Mouse (Mus musculus) layer of hippocampus, adult 18-20 months (tissue): ENCODE data around the gene AI413582. TPM values are rescaled to one million over a fixed set of nuclear protein-coding genes. Genes with fewer than 3 reads are reported as not detected.

ENCODE experiments used
- DNase-seq, 2 experiments: peaks; one replicate each; pipeline ENCODE4 v3.0.0; 2022; ENCODE audit warnings: low spot score in 2 of 2
- long read RNA-seq: library from polyadenylated mRNA; stranded (forward); transcript quantifications from one replicate; pipeline ENCODE4 v2.0.0, GENCODE M21; 2021
- total RNA-seq, 2 experiments: library from RNA; stranded (reverse); gene quantifications; 2 replicates each; pipeline ENCODE4 v1.2.3; 2021

AI413582 gene
- total RNA-seq: 10 to 100 TPM; 66.6 to 67.1 TPM
- long read RNA-seq, transcript AI413582-204 (5 exons, 862 nt): major isoform, 22 of 29 reads
- long read RNA-seq, partial matches to known transcripts: 2 of 29 reads
- long read RNA-seq, other reads (novel, unspliced or antisense): 2 of 29 reads

DNA sequence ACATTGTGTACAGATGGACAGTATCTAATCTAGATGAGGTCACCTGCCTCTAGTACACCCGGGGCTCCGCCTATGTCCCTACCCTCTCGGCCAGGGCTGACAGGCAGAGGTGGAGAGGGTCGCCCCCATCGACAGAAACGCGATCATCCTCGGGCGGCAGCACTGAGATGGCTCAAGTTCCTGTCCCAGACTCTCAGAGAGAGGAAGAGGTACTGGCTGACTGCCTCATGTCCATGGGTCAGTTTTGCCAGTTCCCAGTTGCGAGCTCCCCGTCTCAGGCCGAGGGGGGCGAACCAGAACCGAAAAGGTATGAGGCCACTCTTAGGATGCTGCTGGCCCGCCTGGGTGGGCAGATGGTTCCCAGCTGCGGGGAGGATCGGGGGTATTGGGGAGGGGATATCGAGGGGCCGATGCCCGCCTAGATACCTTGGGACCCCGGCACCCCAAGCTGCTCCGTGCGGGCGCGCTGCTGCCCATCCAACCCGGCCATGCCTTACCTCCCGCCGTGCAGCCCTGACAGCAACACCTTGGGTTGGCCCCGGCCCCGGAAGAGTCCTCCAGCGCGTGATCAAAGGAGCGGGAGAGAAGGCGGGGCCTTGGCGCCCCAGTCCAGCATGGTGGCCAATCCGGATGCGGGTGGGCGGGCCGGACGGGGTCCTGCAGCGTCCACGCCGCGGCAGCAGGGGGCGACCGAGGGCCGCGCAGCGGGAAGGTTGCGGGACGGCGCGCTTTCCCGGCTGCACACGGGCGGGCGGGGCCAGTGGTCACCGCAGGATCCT is at the start of gene AI413582:
AI413582 (minus strand) TSS at position 594 of the 779 bp plus-strand sequence.
- DNase-seq: peak; percentile 95 to 97

DNA sequence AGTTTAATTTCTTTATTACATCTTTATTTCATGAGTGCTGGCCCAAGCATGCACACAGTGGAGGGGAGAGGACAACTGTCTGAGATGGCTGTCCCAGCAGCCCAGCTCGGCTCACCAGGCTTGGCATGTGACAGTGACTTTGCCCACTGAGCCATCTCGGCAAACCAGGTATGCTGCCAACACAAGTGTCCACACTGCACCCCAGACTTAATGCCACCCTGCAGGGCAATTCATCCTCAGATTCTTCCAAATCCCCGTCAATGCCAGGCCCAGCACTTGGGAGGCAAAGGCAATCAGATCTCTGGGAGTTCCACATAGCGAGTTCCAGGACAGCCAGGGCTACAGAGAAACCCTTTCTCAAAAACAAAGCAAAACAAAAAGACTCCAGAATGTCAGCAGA is 47.5 kb upstream of the AI413582 start:
- no peak for DNase-seq

DNA sequence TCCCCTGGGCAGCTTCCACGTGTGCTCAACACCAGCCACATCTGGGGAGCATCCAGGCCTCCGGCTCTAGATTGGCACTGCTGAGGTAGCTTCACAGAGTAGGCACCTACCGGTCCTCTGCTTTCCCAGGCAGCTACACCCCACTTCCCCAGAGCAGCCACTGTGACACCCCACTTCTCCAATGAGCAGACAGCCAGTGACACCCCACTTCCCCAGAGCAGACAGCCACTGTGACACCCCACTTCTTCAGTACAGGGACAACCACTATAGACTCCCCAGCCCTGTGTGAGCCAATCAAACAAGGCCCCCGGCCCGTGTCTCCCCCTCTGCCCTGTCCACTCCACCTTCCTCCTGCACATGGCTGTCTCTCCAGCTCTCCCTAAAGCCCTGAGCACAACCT is 46.4 kb upstream of the AI413582 start:
- no peak for DNase-seq

DNA sequence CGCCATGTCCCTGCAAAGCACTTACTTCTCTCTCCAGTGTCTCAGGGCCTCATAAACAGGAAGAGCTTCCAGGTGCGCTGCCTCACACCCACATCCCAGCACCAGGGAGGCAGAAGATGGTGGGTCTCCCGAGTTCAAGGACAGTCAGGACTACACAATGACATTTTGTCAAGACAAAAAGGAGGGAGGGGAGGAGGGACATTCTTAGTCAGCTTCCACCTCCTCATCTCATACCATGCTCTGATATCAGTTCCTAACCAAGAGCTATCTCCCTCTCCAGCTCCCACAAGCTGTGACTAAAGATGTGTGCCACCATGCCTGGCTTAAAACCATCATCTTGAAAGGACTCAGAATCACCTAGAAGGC is 45.9 kb upstream of the AI413582 start:
- DNase-seq: no peak

DNA sequence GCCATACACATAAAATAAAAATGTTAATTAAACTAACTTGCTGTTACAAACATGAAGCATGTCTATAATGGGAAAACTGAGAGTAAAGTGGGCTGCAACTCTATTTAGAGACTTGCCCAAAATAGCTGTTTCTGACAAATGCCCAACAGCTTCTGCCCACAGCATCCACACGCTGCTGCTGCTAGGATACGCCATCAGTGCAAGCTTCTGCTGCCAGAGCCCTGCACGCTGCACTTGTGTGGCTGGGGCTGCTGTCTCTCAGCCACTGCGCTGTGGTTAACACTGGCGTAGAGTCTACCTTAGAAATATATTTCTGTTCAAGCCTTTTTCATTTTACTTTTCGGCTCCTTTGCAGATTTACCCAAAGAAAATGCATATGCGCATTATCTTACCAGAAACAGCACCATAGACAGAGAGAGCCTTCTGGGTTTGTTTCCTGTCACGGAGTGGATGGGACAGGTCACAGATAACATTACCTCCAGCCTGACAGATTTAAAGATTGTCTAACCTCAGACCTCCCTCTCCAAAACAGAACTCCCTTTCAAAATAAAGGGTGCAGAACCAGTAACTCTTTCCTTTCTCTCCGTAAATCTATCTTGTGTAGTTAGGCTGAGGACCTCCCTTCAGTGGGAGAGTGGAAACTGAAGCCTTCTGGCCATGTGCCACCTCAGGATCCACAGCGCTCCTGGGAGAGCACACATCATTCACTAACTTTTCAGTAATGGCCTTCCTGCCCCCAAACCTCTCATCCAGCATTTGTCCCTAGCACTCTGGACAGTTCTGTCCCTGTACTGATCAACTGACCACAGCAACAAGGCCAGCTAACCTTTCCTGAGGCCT is 45.3 kb upstream of the AI413582 start:
- peak; percentile 70 to 83 for DNase-seq

DNA sequence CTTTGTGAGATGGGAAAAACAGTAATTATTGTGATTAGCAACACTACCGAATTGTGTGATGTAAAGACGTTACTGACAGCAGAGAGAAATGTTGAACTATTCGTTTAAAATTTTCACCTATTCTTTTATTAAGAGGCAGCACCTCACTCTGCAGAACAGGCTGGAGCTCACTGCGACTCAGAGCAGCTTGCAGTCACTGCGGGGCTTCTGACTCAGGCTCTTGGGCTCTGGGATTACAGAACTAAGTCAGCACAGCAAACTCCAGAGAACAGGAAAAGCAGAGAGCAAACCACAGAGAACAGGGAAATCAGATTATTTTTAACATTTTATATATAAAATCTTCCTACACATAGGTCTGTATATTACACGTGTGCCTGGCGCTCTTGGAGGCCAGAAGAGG is 44.0 kb upstream of the AI413582 start:
- no peak for DNase-seq

DNA sequence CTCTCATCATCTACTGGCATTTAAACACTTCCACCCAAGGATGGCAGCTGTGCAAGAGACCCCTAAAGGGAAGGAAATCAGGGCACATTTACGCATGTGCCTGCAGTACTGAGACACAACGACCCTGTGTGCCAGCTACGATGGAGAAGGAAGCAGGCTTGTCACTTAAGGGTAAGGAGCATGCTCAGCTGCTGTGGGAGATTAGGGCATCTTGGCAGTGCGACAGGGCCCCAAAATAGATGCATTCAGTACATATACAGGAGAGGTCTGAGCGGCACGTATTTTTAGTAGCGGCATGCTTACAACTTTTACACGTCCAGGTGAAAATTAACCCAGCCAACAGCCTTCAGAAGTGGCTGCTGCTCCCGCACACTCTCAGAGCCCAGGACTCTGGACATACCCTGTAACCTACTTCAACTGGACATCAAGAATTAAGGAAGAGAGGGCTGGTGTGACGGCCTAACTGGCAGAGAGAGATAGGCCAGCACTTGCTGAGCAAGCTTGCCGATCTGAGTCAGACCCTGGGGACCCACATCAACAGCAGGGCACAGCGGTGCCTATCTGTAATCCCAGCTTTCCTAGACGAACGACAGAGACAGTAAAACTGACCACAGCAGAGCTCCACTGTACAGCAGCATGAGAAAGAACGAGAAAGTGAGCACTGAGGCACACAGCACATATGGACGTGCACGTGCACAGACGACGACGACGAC is 38.1 kb upstream of the AI413582 start:
- DNase-seq: no peak

DNA sequence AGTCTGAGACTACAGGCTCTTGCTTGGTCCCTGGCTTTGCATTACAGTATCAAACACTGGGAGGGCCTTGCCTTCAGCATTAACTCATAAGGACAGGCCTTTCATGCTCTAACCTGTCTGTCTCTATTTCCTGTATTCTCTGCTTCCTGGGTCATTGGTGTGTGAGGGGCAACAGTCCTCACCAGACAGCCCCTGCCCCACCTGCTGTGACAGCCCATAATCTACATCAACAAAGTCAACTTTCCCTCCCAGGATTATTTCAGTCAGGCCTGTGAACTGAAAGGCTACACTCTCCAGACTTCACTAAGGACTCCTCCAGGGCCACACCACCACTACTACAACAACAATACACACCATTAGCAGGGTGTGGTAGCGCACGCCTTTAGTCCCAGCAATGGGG is 37.5 kb upstream of the AI413582 start:
- DNase-seq: no peak

DNA sequence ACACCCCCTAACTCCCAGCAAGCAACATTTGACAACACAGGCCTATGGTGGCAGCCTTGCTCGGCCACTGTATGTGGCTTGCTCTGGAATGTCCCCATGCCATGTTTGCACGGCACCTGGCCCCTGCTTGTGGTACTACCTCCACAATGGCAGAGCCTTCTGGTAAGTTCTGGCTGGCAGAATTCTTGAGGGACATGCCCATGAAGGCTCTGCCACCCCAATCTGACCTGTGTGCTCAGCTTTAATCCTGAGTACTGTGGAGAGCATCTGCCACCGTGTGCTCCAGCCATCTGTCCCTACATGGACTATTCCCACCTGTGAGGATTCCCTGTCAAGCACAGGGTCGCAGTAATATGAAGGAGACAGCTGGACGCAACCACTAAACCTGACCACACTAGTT is 35.3 kb upstream of the AI413582 start:
- DNase-seq: no peak

DNA sequence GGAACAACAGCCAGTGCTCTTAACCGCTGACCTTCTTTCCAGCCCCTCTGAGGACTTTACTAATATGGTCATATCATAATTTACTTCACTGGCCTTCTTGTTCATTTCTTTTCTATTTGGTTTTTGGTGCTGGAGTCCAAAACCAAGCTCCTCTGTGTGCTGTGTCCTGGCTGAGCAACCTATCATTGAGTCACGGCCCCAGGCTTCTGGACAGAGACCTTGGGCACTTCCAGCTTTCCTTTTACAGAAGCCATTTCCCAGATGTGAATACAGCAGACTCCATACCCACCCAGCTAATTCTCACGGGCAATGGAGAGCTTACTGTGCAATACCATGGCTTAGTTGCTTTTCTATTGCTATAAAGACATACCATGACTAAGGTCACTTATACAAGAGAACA is 34.7 kb upstream of the AI413582 start:
- DNase-seq: no peak

DNA sequence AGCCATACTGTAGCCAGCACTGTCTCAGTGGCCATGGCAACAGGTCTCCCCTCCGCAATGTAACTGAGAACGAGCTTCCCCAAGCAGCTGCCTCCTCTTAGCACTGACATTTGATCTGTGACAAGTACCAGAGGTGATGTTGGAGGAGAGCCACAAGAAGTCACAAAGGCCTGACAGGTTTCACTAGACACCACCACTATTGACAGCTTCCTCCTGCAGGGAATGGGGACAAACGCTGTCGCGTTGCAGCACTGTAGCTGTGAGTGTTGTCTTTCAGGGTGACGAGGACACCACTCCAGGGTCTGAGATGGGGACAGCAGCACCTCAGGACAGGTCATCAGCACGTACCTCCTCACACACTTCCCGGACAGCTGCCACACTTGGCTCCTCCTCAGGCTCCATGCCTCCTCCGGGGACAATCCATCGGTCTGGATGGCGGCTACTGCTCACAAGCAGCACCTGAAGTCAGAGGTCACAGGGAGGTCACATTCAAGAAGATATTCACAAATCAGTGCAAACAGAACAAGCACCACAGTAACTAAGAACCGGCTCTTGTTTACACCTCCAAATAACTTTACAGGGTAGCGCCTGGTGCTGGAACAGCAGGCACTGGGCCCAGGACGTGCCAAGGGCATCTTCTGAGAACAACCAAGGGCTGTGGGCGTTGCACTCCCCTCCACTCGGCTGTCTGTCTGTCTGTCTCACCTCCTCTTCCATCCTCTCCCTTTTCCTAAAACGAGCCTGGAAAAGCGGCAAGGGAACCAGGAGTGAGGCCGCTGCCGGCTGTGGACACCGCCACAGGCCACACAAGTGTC is 31.0 kb upstream of the AI413582 start:
- DNase-seq: no peak

DNA sequence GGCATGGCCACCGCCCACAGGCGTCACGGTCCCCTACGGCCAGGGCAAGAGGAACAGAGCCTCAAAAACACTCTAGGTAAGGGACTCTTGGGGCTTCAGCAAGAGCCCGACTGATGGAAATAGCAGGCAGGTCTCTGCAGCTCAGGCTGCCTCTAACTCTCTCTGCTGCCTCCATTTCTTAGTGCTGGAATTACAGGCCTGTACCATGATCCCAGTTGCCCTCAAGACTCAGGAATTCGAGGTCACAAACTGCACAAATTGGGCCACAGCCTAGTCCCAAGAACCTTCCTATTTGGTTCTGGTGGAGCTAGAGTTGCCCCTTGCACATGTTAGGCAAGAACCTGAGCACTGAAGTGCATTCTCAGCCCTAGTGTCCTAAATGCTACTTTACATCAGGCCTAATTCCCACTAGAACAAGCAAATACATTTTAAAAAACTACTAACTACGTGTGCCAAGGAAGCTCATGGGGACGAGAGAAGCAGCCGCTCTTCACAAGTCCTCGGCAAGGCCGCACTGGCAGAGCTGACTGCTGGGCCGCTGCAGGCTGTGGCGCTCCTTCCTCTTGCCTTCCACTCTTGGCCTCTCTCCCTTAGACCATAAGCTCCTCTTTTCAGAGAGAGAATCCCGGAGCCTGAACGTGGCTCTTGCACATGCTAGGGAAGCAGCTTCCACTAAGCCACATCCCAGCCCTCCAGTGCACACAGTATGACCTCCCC is 30.3 kb upstream of the AI413582 start:
- DNase-seq: no peak

DNA sequence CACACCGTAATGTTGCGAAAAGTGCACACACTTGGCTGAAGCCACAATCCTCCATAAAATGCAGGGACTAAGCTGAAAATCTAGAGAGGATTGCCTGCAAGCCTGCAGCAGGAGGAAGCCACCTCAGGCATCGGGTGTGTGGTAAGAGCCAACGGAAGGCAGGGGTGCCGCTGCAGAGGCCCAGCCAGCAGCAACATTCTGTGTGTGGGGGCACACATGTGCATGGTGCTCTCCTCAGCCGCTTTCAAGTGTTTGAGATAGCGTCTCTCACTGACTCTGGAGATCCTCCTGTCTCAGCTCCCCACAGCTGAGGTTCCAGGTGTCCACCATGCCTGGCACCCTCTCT is 27.0 kb upstream of the AI413582 start:
- DNase-seq: no peak

DNA sequence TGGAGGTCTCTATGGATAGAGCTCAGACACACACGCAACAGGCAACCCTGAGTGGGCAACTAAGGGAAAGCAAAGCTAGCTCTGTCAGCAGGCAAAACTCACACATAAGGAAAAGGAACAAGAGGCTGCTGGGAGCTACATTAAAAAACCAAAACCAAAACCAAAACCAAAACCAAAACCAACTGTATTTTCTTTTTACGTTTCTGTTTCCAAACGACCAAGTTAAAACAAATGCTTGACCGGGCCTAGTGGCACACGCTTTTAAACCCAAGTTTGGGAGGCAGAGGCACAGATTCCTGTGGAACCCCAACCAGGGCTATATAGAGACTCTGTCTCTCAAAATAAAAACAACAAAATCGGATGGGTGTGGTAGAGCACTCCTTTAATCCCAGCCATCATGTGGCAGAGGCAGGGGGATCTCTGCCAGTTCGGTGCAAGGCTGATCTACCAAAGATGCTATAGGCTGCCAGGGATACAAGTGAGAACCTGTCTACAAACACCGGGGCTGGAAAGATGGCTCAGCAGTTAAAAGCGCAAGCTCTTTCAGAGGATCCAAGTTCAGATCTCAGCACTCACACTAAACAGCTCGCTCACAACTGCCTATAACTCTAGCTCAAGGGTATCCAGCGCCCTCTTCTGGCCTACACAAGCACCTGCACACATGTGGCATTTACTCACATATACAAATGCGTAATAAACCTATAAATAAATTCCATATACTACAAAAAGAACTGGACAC is 26.4 kb upstream of the AI413582 start:
- DNase-seq: no peak

DNA sequence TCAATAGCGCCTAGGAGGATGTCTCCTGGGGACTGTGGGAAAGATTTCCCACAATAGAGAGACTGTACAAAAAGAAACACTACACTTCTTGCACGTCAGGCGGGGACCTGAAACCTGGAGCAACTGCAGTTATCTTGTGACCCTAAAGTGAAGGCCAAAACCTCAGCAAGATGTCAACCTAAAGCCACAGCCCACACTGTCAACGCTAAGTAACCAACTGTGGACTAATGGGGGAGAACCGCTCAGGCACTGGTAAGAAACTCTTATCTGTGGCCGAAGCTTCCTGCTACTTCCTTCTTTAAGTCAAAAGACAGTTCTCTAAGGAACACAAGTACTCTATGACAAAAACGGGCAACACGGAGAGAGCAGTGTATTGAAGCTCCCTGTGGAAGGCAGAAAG is 22.7 kb upstream of the AI413582 start:
- no peak for DNase-seq

DNA sequence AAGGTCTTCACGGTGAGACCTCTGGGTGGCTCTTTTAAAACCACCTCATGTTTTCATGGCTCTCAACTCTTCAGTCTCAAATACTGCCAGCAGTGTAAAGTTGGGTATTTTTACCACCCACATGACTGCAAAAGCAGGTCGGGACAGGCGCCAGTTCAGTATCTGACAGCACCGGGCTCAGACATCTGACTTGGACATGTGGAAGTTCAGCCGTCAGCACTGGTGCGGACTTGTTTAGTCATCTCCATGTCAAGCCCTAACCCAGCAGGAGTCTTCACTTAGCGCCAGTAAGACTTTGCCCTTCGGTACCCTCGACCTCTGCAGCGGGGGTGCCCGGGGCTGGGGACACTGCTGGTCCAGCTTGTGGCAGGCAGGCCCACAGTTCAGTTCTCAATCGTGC is 21.7 kb upstream of the AI413582 start:
- peak in 1 of 2 experiments; percentile 71 for DNase-seq

DNA sequence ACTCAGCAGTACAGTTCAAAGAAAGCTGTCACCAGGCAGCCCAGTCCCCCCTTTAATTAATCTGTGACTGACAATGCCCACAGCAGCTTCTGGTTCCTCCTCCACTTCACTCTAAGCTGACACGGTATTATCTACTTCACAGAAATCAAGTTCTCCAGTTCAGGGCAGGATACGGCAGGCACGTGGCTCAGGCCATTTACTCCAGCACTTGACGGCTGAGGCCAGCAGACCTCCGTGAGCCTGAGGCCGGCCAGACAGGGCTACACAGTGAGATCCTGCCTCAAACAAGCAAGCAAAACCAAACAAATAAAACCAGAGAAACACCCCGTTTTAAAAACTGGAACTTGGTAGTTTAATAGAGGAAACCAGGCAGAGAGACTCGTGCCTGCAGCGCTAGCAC is 21.1 kb upstream of the AI413582 start:
- DNase-seq: no peak

DNA sequence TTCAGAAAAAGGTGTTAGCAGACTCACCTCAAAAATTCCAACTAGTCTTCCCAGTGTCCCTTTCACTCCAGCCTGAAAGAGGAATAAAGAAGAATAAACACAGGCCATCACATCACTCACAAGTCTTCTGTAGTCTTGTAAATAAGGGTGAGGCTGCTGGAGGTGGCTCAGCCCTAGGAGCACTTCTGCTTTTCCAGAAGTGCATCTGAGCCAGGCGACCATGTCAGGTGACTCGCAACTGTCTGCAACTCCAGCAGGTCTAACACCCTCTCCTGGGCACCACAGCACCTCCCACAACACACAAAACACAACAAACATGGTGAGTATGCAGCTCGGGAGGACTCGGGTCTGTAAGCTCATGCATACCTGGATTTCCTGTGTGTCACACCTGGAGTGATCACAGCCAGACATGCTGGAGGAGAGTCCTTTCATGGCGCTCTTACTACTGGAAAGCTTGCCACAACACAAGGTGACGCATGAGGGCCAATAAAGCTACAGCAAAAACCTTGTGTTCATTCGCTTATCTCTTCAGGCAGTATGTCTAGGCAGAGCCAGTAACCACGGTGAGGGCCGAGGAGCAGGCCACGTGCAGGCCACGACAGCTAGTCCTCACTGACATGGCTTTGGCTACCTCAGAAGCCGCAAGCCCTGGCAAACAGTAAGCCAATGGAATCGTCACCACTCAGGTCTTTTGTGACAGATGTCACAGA is 17.8 kb upstream of the AI413582 start:
- no peak for DNase-seq
